ENCODE assay signal across 11 mouse cellular contexts in genomic region chr11:29786583-29787219, GRCm38 (mm10). TPM values are rescaled to one million over a fixed set of nuclear protein-coding genes. Genes with fewer than 3 reads are reported as not detected.
A peak's percentile ranks its signal among the peaks of the same experiment; 100 is the strongest.
DNase-seq lines count a peak whose midpoint lies in the region; ATAC-seq and TF ChIP-seq lines count a peak whose summit lies in the region.
"Had no signal": no experiment of that assay in that cellular context is flagged by ENCODE, and none has a peak within 500 bp of the region (broad histone marks: within the 10 kb centered on the region; RNA-seq: fewer than 3 reads in every experiment).

No protein-coding gene starts in this region.

- peak; percentile 95 for ATAC-seq in megakaryocyte, adult 5-6 weeks (ENCODE audit: poor library complexity, severe bottlenecking)
- no peak for ATAC-seq in forebrain, embryonic 13.5 days
- ATAC-seq: intestine, embryonic 15.5 days had no signal

- no peaks in the 10 kb centered on the region for H3K79me2 ChIP-seq in liver, adult 2 months (ENCODE audit: control insufficient read depth, insufficient read depth, low read length)

- no peak overlapping the region for H3K4me2 ChIP-seq in forebrain, embryonic 13.5 days
- H3K4me2 ChIP-seq: intestine, embryonic 15.5 days had no signal

- 62% methylated on average over 6 of the region's 6 CpGs for WGBS in liver, adult 2 months
- 89% methylated on average over 6 of the region's 6 CpGs for WGBS in forebrain, embryonic 13.5 days

- TF ChIP-seq POLR2A in liver, adult 2 months (IDR thresholded peaks at IDR 0.05; ENCODE audit: extremely low read depth, insufficient read depth, low read length): no peak

- H3K4me3 ChIP-seq in liver, adult 2 months (ENCODE audit: insufficient read depth, low read depth, low read length): no peak overlapping the region
- no peak overlapping the region for H3K4me3 ChIP-seq in forebrain, embryonic 13.5 days
- H3K4me3 ChIP-seq: intestine, embryonic 15.5 days had no signal

- H3K27ac ChIP-seq in liver, adult 2 months (replicated peaks; ENCODE audit: insufficient read depth, low read depth, low read length): no peak overlapping the region
- H3K27ac ChIP-seq in forebrain, embryonic 13.5 days: no peak overlapping the region
- H3K27ac ChIP-seq: intestine, embryonic 15.5 days had no signal

- H3K4me1 ChIP-seq in liver, adult 2 months (ENCODE audit: control insufficient read depth, insufficient read depth, low read length): no peaks in the 10 kb centered on the region
- peaks cover 16% of the 10 kb centered on the region; the same call in 1 of the 2 replicates for H3K4me1 ChIP-seq in forebrain, embryonic 13.5 days
- H3K4me1 ChIP-seq: intestine, embryonic 15.5 days had no signal

- no peaks in the 10 kb centered on the region for H3K9me3 ChIP-seq in forebrain, embryonic 13.5 days (replicated peaks)
- H3K9me3 ChIP-seq: intestine, embryonic 15.5 days had no signal

- peak; percentile 13 for DNase-seq in adrenal gland, postnatal 14 days
- no peak for DNase-seq in adrenal gland, adult 18-20 months (ENCODE audit: low spot score in 2 of 2)
- DNase-seq in 416B (ENCODE audit: low read depth): peak; percentile 11
- peak; percentile 30 for DNase-seq in liver, adult 2 months (ENCODE audit: extremely low read depth, low read depth, low spot score)
- no peak for DNase-seq in right cerebral cortex, postnatal 14 days
- no peak for DNase-seq in urinary bladder, postnatal 14 days (ENCODE audit: low spot score)
- DNase-seq: cerebellum, postnatal 10 days; thymus, postnatal 36 days had no signal

- no peaks in the 10 kb centered on the region for H3K36me3 ChIP-seq in liver, adult 2 months (ENCODE audit: control insufficient read depth, insufficient read depth, low read length)
- no peaks in the 10 kb centered on the region for H3K36me3 ChIP-seq in forebrain, embryonic 13.5 days (ENCODE audit: poor library complexity, severe bottlenecking)
- H3K36me3 ChIP-seq: intestine, embryonic 15.5 days had no signal

- no peak for TF ChIP-seq CTCF in liver, adult 2 months (IDR thresholded peaks at IDR 0.05; ENCODE audit: low read depth, low read length)

- H3K27me3 ChIP-seq in liver, adult 2 months (ENCODE audit: control insufficient read depth, insufficient read depth, low read length): no peaks in the 10 kb centered on the region
- H3K27me3 ChIP-seq in forebrain, embryonic 13.5 days: no peaks in the 10 kb centered on the region
- H3K27me3 ChIP-seq: intestine, embryonic 15.5 days had no signal

- H3K9ac ChIP-seq in liver, adult 2 months (ENCODE audit: low read depth, low read length): no peak overlapping the region
- H3K9ac ChIP-seq in forebrain, embryonic 13.5 days: no peak overlapping the region
- H3K9ac ChIP-seq: intestine, embryonic 15.5 days had no signal

RNA-seq across cellular contexts. Expression of gene 4931440F15Rik, which starts 38.8 kb away (rescaled TPM):
- total RNA-seq in adrenal gland, postnatal 14 days (2021): 0.53 and 0.56 TPM in 2 replicates
- total RNA-seq in adrenal gland, adult 18-20 months (2021): under 1 TPM; 0.53 to 0.61 TPM
- total RNA-seq in liver, adult 2 months (2014; rRNA removed): under 0.01 and 0.09 TPM in 2 replicates
- polyA plus RNA-seq in liver, adult 2 months (2012; rRNA removed): not detected in 2 replicates
- 0.09 TPM in 1 of 2 replicates, not detected in the other for total RNA-seq in megakaryocyte, adult 5-6 weeks (2015)
- total RNA-seq in megakaryocyte, adult 5-6 weeks (2017): 0.28 and 0.29 TPM in 2 replicates
- polyA plus RNA-seq in forebrain, embryonic 13.5 days (2015; fragmentation: Nextera tagmentation; extraction: Ambion mirVana): 0.28 and 0.30 TPM in 2 replicates

Comparison
In these comparisons a context has a peak if more than half of its experiments do, and no peak if none do; other contexts are left out.
1. DNase-seq: peak in adrenal gland, postnatal 14 days (single experiment), 416B (single experiment) and liver, adult 2 months (single experiment); none in adrenal gland, adult 18-20 months (0 of 2), right cerebral cortex, postnatal 14 days (single experiment) and urinary bladder, postnatal 14 days (single experiment).